Mouse (Mus musculus) heart, embryonic 14.5 days (tissue): ENCODE data around the gene Slc5a1. TPM values are rescaled to one million over a fixed set of nuclear protein-coding genes. Genes with fewer than 3 reads are reported as not detected.

Experiments
- ATAC-seq: fragments of 200-750 bp; cut with Nextera tagmentation; 2 replicates; pipeline ENCODE4 v1.8.0; 2017; ENCODE audit warnings: low read depth, moderate TSS enrichment; ENCODE audit not compliant: insufficient number of reproducible peaks, insufficient read depth, low FRiP score
- H3K27ac ChIP-seq, 2 experiments: fragments of 200-500 bp in 1 of 2; fragments of 300-500 bp in 1 of 2; sonication (generic) in 1 of 2; replicated peaks in 1 of 2; 2 replicates each; pipeline ENCODE4 v1.5.1; 2012 to 2014; ENCODE audit warnings: low read depth in 2 of 2, low read length in 2 of 2, control low read depth in 1 of 2, mild to moderate bottlenecking in 1 of 2, mixed read lengths in 1 of 2; ENCODE audit not compliant: control insufficient read depth in 1 of 2, insufficient read depth in 1 of 2
- H3K27me3 ChIP-seq: fragments of 300-500 bp; sonication (generic); 2 replicates; pipeline ENCODE4 v1.6.1; 2014; ENCODE audit warnings: mild to moderate bottlenecking, low read length, control low read depth; ENCODE audit not compliant: control insufficient read depth, insufficient read depth
- H3K36me3 ChIP-seq: fragments of 300-500 bp; sonication (generic); 2 replicates; pipeline ENCODE4 v1.6.1; 2014; ENCODE audit warnings: mild to moderate bottlenecking, control low read depth, low read length, mixed read lengths; ENCODE audit not compliant: control insufficient read depth, insufficient read depth
- H3K4me1 ChIP-seq, 2 experiments: fragments of 200-500 bp in 1 of 2; fragments of 300-500 bp in 1 of 2; sonication (generic) in 1 of 2; 2 replicates each; pipeline ENCODE4 v1.6.1; 2012 to 2014; ENCODE audit warnings: low read length in 2 of 2, control low read depth in 1 of 2, mixed read lengths in 1 of 2; ENCODE audit not compliant: control insufficient read depth in 2 of 2, insufficient read depth in 2 of 2
- H3K4me2 ChIP-seq: fragments of 300-500 bp; sonication (generic); 2 replicates; pipeline ENCODE4 v1.6.1; 2014; ENCODE audit warnings: mild to moderate bottlenecking, low read length
- H3K4me3 ChIP-seq, 2 experiments: fragments of 200-500 bp in 1 of 2; fragments of 300-500 bp in 1 of 2; sonication (generic) in 1 of 2; 2 replicates each; pipeline ENCODE4 v1.5.1; 2012 to 2014; ENCODE audit warnings: low read length in 2 of 2, mild to moderate bottlenecking in 2 of 2, control low read depth in 1 of 2, low read depth in 1 of 2, moderate library complexity in 1 of 2; ENCODE audit not compliant: control insufficient read depth in 1 of 2, insufficient read depth in 1 of 2
- H3K9ac ChIP-seq: fragments of 300-500 bp; sonication (generic); 2 replicates; pipeline ENCODE4 v1.6.1; 2014; ENCODE audit warnings: mild to moderate bottlenecking, low read length
- H3K9me3 ChIP-seq: fragments of 300-500 bp; sonication (generic); 2 replicates; pipeline ENCODE4 v1.6.1; 2016; ENCODE audit warnings: low read length, control low read depth; ENCODE audit not compliant: control insufficient read depth
- WGBS: fragments of 180-500 bp; shearing (Covaris S2); extraction: QIAGEN DNeasy Blood & Tissue Kit; methylation state at CpG from one replicate; pipeline ENCODE4 v1.1.7; 2014; 5-methylcytosine and 5-hydroxymethylcytosine counted together
- polyA plus RNA-seq: library from polyadenylated mRNA; unstranded; fragments of >200 nt; fragmentation: Nextera tagmentation; extraction: Ambion mirVana; gene quantifications from 2 replicates; pipeline ENCODE4 v1.2.1, GENCODE M21; 2014

Gene Slc5a1
- polyA plus RNA-seq, 1 experiment from 2014 or later, result not detected

DNA sequence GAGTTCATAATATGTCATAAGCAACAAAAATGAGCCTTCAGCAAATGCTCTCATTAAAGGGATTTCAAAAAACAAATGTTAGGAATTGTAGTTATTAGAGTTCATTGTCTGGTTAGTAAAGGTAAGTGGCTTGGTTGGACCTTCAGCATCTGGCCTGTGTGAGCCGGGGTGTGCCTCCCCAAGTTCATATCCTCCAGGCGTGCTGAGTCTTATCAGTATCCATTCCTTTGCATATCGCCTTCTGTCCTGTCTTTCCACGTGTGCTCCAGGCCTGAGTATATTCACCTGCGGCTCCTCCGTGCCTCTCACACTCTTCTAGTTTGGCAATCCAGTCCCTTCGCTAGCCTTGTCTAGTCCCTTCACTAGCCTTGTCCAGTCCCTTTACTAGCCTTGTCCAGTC, 102.3 kb downstream of the Slc5a1 start:
- no peak overlapping the region for H3K9ac ChIP-seq
- WGBS, result 56% methylated on average over 7 of the region's 7 CpGs
- no peak for ATAC-seq
- H3K27ac ChIP-seq, result no peak overlapping the region
- peaks cover 6 to 12% of the 10 kb centered on the region in 2 experiments; a peak in 3 of 4 replicates for H3K4me1 ChIP-seq
- H3K27me3 ChIP-seq, result no peaks in the 10 kb centered on the region
- H3K36me3 ChIP-seq, result no peaks in the 10 kb centered on the region
- H3K9me3 ChIP-seq, result no peaks in the 10 kb centered on the region
- no peak overlapping the region for H3K4me3 ChIP-seq
- H3K4me2 ChIP-seq, result no peak overlapping the region

GRCm38 (mm10) chr5:33207136-33207535, 103.1 kb downstream of the Slc5a1 start:
- H3K4me2 ChIP-seq, result no peak overlapping the region
- no peak overlapping the region for H3K9ac ChIP-seq
- peaks cover 6 to 12% of the 10 kb centered on the region in 2 experiments; a peak in 3 of 4 replicates for H3K4me1 ChIP-seq
- no peaks in the 10 kb centered on the region for H3K9me3 ChIP-seq
- 44% methylated on average over 9 of the region's 9 CpGs for WGBS
- H3K27me3 ChIP-seq, result no peaks in the 10 kb centered on the region
- H3K27ac ChIP-seq, result no peak overlapping the region
- no peak for ATAC-seq
- H3K4me3 ChIP-seq, result no peak overlapping the region
- H3K36me3 ChIP-seq, result no peaks in the 10 kb centered on the region

- 59% methylated on average over 14 of the region's 14 CpGs for WGBS
- Histone ChIP-seq H3K27ac (no peak overlapping the region), H3K4me3 (no peak overlapping the region), H3K4me2 (no peak overlapping the region), H3K27me3 (no peaks in the 10 kb centered on the region), H3K9me3 (no peaks in the 10 kb centered on the region), H3K36me3 (peaks cover 12% of the 10 kb centered on the region), H3K4me1 (peaks cover 6 to 12% of the 10 kb centered on the region in 2 experiments; a peak in 3 of 4 replicates), H3K9ac (peak overlapping the region; percentile 14; the same call in 1 of the 2 replicates)
- ATAC-seq, result no peak
Observed at GRCm38 (mm10) chr5:33208533-33209245, 104.7 kb downstream of the Slc5a1 start.

- H3K4me3 ChIP-seq, result no peak overlapping the region
- H3K9me3 ChIP-seq, result no peaks in the 10 kb centered on the region
- ATAC-seq, result no peak
- no peaks in the 10 kb centered on the region for H3K27me3 ChIP-seq
- H3K4me2 ChIP-seq, result no peak overlapping the region
- peaks cover 12 to 20% of the 10 kb centered on the region in 2 experiments for H3K4me1 ChIP-seq
- no peak overlapping the region for H3K27ac ChIP-seq
- no peak overlapping the region for H3K9ac ChIP-seq
- H3K36me3 ChIP-seq, result peaks cover 18% of the 10 kb centered on the region
- 79% methylated on average over 3 of the region's 3 CpGs for WGBS
Observed at GRCm38 (mm10) chr5:33210515-33210914, 106.5 kb downstream of the Slc5a1 start.

DNA sequence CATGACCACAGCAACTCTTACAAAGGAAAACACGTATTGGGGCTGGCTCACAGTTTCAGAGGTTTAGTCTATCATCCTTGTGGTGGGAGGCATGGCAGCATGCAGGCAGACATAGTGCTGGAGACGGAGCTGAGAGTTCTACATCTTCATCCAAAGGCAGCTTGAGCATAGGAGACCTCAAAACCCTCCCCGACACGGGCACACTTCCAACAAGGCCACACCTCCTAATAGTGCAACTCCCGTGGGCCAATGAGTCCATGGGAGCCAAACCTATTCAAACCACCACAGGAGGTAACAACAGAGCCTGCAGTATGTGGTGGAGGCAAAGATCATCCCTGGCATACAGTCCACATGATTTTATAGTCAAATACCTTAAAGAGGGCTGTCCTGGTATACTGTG, 107.2 kb downstream of the Slc5a1 start:
- Histone ChIP-seq H3K9ac (no peak overlapping the region), H3K27ac (no peak overlapping the region), H3K27me3 (no peaks in the 10 kb centered on the region), H3K4me2 (no peak overlapping the region), H3K4me1 (peaks cover 16 to 21% of the 10 kb centered on the region in 2 experiments), H3K36me3 (peaks cover 18% of the 10 kb centered on the region), H3K9me3 (no peaks in the 10 kb centered on the region), H3K4me3 (no peak overlapping the region)
- no peak for ATAC-seq
- 82% methylated on average over 5 of the region's 5 CpGs for WGBS

Other genes starting within 250 kb of the Slc5a1 start
- 8.2 and 14.1 TPM in 2 replicates for gene Prr14l, start 250.0 kb upstream of the Slc5a1 start, polyA plus RNA-seq
- gene Depdc5, start 240.5 kb upstream of the Slc5a1 start, polyA plus RNA-seq, result 17.1 and 17.5 TPM in 2 replicates
- gene Ywhah, start 85.4 kb upstream of the Slc5a1 start, polyA plus RNA-seq, result 438 and 448 TPM in 2 replicates
- 72.8 and 79.4 TPM in 2 replicates for gene Spon2, start 114.2 kb downstream of the Slc5a1 start, polyA plus RNA-seq
- gene Ctbp1, start 170.8 kb downstream of the Slc5a1 start, polyA plus RNA-seq, result 238 and 245 TPM in 2 replicates
- gene Maea, start 231.3 kb downstream of the Slc5a1 start, polyA plus RNA-seq, result 133 and 140 TPM in 2 replicates